Mouse (Mus musculus): ENCODE data around the gene Senp8.
"Not testable (repeated sequence)": the region's sequence is repeated elsewhere in the genome, so short reads cannot be mapped to it uniquely, and the experiment has no call there.

Gene Senp8

DNA sequence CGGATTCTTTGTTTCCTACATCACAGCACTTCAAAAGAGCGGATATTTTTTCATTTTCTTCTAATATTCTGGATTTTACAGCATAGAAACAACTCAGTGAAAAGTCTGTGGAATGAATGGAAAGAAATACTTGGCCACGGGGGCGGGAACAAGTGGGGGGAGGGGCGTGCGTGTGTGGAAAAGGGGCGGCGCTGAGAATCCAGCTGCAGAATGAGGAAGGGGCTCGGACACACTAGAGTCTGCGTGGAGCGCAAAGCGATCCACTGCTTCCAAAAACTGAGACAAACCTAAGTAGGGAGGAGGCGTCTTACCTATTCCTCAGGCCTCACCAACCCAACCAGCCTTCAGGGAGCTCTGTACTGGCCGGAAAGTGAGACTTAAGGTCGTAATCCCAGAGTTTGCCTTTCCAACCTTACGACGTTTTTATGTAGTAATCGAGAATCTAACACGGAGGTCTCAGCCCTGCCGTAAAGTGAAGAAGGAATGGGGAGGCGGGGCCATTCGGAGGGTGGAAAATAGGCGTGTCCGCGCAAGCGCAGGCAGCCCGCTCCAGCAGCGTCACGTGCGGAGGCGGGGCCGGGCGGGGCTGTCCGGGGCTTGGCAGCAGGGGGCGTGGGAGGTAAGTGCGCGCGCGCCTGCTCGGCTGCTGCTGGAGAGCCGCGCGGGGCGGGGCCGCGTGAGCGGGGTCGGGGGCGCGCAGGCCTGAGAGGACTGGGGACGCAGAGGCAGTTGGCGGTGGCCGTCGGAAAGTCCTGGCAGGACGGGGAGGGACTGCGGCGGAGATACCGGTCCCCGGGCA, at the start of gene Senp8, which contains the start of gene Myo9a:
Gene Senp8 (minus strand): TSS at position 444 of the 799 bp plus-strand sequence.
Gene Myo9a (plus strand): TSS at position 630 of the 799 bp plus-strand sequence.
- in situ Hi-C loops (cut with MboI, MseI), result no loop called here

DNA sequence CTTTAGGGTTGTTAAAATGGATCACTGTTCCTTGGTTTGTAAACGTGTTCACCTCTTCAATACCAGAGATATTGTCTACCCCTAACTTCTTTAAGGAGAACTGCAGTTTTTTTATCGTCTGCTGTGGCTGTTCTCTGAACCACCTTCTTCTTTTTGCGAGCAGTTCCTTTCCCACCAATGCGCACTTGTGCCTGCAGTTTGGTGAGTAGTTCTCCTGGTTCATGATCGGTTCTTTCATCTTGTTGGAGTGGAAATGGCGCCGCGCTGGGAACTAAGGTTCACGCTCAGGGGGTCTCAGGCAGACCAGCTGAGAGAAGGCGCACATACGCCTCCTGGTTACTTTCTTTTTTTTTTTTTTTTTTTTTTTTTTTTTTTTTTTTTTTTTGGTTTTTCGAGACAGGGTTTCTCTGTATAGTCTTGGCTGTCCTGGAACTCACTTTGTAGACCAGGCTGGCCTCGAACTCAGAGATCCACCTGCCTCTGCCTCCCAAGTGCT, 16.5 kb upstream of the Senp8 start:
- in situ Hi-C loops (cut with MboI, MseI), result not testable (repeated sequence)

DNA sequence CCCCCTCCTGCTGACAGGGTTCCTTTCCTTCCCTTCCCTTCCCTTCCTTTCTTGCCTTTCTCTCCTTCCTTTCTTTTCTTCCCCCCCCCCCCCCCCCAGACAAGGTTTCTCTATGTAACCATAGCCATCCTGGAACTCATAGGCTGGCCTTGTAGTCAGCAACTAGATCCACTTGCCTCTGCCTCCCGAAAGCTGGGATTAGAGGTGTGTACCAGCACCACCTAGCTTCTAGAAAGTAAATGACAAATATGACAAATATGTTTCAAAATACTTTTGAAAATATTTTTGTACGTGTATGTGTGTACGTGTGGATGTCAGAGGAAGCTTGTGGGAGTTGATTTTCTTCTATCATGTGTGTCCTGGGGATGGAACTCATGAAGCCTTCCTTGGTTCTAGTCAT, 10.0 kb upstream of the Senp8 start:
- in situ Hi-C loops (cut with MboI, MseI), result no loop called here

DNA sequence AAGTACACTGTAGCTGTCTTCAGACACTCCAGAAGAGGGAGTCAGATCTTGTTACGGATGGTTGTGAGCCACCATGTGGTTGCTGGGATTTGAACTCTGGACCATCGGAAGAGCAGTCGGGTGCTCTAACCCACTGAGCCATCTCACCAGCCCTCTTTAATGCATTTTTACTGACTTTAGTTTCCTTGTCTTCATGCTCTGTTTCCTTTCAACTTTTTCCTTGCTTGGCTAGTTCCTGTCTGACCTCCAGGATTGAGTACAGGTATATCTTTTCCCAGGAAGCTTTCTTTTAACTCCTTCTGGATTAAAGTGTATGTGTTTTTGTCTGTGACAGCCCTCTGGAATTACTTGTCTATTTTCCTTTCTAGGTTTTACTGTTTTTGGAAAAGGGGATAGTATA, 6.5 kb upstream of the Senp8 start:
- in situ Hi-C loops (cut with MboI, MseI), result not testable (repeated sequence)

DNA sequence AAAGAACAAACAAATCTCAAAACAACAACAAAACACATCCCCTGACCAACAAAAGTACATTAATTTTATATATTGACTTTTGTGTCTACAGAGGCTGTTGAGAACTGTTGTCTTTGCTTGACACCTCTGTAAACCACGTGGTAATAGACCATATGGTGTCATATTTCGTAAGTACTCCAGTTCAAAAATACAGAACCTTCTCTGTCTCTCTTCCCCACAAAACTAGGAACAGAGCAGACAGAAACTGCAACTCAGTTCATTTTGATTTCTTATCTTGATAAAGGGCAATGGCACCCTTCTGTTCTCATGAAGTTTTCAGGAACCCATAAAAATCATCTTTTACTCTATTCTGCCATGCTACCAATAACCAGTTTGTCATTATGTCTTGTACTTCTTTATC, 4.7 kb upstream of the Senp8 start:
- in situ Hi-C loops (cut with MboI, MseI), result no loop called here

DNA sequence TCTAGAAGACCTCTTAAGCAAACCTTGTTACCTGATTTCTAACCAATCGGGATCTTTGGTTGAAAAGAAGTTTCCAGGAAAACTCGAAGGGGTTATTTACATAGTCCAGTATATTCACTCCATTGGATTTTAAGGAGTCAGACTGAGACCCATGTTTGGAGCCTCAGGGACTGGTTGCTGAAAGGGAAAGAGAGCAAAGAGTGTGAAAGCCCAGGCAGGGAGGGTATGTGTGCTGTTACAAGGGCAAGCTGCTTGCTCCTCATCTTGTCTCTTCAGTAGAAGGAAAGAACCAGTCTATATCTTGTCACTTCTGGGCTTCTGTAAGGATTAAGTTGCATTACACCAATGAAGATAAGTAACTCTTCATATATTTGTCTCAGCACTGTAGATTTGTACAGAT, 1.5 kb upstream of the Senp8 start:
- in situ Hi-C loops (cut with MboI, MseI), result no loop called here

DNA sequence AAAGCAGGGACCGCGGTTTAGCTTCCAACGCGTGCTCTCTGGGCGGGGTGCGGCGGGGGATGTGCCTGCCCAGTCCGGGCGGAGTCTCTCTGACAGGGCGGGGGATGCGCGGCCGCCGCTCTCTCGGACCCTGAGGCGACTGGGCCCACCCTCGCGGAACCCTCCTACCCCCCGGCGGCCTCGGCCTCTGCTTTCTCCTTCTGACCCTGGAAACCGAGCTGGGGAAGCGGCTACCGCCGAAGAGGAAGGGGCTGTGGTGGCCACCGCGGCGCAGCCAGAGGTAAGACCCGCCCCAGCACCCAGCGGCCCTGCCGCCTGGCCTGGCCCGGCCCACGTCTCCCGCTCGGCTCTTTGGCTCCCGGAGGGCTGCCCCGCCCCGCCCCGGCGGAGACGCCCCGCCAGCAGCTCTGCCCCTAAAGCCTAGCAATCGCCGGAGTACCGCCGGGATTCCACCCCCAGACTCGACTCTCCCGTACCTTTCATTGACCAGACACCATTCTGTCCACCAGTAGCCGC, 614 bp upstream of the Senp8 start:
- in situ Hi-C loops (cut with MboI, MseI), result no loop called here

DNA sequence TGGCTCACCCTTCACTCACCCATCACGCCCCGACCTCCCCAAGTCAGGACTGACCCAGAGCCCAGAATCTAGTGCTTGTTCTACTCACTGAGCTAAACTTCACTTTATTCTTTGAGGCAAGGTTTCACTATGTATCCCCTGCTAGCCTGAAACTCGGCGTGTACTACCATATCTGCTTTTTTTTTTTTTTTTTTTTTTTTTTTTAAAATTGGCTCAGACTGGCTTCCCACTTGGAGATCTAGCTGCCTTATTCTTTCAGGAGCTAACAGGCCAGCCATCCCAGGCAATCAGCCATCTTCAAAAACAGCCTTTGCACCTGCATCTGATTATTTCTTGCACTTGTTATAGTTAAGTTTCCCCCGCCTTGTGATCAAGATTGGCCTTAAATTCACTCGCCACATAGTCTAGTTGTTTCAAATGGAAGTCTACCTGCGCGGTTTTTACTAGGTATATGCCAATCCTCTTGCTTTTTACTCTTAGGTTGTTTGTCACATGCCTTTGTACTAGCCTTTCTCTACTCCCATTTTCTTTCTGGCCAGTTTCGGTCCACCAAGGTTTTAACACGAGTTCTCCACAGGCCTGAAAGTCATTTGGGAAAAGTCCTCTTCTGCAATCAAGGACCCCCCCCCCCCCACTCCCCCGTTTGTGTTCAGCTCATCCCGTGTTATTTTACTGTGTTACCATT, 787 bp downstream of the Senp8 start:
- in situ Hi-C loops (cut with MboI, MseI), result no loop called here

DNA sequence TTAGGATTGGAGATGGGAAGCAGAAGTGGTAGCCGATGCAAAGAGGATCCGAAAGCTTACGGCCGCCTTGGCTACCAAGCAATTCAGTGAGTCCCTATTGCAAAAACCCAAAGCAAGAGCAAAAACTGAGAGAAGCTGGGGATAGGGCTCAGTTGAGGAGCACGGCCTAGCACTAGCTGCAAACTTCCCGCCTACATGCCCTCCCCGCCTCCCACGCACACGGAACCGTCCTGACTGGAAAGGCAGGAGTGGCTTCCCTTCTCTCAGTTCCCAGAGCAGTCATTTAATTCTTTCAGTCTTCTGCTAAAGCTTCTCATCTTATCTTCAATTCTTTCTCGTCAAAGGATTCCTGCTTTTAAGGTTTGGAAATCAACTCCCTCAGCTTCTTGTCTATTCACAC, 1.5 kb downstream of the Senp8 start:
- in situ Hi-C loops (cut with MboI, MseI), result no loop called here

DNA sequence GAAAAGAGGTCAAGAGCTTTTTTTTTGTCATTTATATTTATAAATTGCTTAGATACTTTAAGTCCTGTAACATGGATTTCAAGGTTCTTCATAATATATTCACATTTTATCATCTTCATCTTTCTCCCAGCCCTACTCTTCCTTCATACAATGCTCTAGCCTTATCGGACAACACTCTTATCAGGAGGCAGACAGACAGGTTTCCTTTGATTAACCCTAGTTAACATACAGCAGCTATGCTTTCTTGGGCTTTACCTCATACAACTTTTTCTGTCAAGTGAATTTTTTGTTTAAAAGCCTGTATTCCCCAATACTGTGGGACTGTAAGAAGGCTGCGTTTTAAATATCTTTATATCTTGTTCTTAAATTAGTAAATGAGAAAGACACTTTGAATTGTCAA, 2.1 kb downstream of the Senp8 start:
- in situ Hi-C loops (cut with MboI, MseI), result no loop called here

DNA sequence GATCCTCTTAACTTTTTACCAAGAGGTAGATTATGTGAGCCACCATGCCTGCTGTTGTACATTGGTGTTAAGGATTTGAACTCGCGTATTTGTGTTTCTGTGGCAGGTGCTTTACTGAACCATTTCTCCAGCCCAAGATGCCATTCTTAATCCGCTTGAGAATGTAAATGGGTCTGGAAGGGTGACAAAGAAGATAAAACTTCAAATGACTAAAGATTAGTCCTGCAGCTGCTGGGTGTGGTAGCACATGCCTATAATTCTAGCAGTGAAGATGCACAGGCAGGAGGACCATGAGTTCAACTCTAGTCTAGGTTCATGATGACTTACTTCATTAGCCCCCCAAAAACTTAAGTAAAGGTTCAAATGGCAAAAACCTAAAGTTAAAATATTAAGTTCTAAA, 6.6 kb downstream of the Senp8 start:
- in situ Hi-C loops (cut with MboI, MseI), result no loop called here

DNA sequence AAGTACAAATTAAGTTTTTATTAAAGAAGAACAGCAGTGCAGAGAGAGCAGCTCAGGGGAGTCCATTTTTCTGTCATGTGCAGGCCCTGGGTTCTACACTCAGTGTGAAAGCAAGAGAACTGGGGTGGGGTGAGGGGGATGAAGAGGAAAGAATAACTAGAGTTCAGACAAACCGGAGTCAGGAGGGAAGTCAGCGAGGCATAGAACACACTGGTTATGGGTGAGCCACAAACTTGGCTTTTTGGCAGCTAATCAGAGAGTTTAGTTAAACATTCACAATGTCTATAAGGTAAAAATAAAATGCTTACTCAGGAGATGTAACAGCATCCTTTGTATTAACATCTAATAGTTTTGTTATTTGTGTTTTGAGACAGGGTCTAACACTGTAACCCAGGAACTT, 9.9 kb downstream of the Senp8 start:
- in situ Hi-C loops (cut with MboI, MseI), result no loop called here

DNA sequence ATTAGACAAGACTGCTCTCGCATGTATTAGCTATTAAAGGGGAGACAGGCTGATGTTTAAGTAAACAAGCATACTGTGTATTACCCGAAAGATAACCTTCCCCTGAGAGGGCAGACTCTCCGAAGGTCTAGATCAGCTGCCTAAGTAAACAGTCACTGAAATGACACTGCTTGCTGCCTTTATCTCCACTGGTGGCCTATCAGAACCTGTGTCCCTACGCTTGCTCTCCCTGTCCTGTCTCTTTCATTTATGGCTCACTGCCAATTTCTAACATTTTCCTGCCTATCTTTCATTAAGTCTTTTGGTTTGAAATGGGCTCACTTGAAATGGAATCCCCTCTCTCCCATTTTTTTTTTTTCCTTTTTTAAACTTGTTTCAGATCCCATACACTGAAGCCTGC, 15.1 kb downstream of the Senp8 start:
- in situ Hi-C loops (cut with MboI, MseI), result no loop called here

DNA sequence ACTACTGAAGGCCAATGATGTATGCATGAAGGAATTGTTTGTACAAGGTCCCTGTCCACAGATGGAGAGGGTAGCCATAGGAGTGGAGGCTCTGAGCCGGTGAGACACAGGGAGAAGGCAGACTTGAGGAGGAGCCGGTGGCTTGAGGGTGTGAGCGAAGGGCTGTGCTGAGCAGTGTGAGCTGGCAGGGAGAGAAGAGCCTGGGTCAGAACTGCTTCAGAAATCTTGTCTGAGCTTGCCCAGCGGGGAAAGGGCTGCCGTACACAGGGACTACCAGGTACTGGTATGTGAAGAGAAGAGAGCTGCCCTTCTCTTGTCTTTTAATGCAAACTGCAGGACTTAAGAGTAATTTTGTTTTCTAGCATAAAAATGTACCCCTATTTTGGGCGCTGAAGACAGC, 17.4 kb downstream of the Senp8 start:
- in situ Hi-C loops (cut with MboI, MseI), result no loop called here

DNA sequence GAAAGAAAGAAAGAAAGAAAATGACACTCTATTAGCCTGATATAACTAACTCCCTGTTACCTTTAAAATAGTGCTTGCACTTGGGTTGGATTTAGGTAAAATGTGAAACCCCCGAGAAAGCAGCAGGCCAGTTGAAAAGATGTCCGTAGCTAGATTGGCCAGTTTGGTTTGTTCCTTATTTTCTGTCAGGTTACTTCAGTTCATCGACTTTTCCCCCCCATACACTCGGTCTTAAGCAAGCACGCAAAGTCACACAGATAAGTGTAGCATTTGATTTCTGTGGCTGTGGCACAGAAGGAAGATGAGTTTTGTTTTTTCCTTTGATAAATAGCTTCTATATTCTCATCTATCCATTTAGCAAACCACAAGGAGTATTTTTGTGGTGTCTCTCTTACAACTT, 19.4 kb downstream of the Senp8 start:
- in situ Hi-C loops (cut with MboI, MseI), result no loop called here

DNA sequence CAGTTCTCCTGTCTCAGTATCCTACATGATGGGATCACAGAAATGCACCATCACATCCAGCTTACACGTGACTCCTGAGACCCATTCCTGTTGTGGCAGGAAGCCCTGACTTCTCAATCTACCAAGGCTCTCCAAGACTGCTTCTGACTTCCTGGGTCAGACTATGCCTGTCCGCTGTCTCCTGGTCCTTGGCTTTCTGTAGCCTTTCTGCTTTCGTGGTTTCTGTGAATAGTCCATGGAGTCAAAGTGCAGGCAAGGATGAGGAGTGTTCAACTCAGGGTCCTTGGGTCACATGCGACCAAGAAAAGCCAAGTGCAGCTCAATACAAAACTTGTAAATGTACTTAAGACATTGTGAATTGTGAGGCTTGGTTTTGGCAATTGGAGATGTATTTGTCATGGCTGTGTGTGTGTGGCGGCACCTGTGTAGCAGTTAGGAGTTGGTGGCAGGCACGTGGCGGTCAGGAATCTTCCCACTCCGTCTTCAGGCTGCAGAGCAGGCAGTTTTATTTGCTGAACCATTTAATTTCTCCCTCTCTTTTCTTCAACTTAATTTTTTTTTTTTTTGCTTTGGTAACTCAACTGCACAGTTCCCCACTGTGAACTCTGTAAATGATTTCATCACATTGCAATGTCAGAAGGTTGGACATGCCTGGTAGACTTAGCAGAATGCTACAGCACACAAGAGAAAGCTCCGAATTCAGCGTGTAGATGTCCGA, 22.8 kb downstream of the Senp8 start:
- in situ Hi-C loops (cut with MboI, MseI), result no loop called here

DNA sequence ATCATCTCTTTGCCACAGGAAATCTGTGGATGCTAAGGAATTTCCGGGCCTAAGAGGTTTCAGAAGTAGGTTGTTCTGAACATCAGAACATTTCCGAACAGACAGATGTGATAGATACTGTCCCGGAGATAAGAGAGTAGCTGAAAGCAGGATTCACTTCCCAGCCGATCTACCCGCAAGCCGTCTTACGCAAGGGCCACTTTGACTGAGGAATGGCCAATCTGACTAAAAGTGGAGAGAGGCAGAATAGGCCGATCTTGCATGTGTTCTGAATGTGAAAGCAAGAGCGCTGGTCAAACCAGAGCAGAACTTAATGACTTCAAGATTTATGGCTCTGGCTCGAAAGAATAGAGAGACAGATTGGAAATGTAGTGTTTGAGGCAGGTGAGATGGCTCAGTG, 25.0 kb downstream of the Senp8 start:
- in situ Hi-C loops (cut with MboI, MseI), result no loop called here

DNA sequence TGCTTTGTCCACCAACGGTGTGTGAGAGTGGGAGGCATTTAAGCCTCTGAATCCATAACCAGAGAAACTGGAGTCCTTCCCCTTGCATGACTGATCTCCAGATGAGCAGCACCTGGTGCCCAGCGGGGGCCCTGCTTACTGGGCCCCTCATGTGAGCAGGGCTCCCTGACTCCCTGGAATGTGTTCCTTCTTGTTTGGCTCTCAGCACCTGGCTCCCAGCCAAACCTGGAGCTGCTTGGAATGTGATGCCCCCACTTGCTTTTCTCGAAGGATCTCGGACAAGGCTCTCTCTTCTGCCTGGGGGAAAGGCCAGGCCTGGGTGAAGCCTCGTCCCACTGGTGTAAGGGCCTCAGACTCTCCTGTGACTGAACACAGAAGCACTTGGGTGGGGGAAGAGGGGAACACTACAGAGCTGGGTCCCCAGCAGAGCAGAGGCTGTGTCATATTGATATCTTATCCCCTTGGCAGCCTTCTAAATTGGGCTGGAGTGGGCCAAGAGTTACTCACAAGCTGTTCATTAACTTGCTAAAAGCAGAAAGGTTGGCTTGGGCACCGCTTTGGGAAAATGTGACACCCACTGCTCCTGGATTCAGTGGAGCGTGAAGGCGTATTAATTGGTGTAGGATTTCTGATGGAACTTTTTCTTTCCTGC, 26.6 kb downstream of the Senp8 start:
- in situ Hi-C loops (cut with MboI, MseI), result loop anchor here (5.0 kb wide), 3 partner anchors 78 to 363 kb away; no protein-coding TSS in a partner anchor

DNA sequence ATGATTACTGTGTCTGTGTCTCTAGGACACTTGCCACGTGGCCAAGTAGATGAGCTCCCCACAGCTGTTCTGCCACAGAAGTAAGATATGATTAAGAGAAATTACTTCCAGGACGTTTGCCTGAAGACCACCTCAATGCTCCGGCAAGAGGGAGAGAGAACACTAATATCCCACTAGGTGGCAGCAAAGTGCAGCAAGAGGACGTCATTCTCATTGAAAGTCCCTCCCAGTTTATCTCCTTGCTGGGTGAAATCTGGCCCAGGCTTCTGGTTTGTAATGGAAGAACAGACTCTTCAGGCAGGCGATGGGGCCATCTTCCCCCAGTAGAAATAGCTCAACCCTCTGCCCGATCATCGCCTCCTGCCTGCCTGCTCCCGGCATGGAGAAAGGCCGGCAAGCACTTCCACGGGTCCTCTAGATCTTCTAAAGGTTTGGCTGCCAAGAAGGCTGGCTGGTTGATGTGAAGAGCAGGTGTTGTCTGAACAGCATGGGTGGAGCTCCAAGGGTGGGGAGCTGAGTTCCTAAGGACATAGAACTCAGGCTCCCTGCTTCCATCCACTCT, 27.3 kb downstream of the Senp8 start:
- in situ Hi-C loops (cut with MboI, MseI), result loop anchor here (5.0 kb wide), 3 partner anchors 79 to 364 kb away; no protein-coding TSS in a partner anchor

DNA sequence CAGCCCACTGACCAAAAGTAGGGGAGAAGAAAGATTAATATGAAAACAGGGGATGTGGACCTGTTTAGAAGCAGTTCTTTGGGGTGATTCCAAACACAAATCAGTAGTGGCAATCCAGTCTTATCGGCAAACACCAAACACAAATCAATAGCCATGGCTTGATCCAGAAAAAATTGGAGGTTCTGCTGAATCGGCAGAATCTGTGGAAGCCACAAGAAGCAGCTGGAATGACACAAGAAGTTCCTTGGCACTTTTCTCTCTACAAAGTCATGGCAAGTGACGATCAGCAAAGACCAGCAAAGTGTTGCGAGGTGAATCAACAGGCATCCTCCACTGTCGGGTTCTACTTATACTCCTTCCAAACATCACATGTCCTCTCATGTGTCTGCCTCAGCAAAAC, 29.4 kb downstream of the Senp8 start:
- in situ Hi-C loops (cut with MboI, MseI), result loop anchor here (5.0 kb wide), 3 partner anchors 81 to 366 kb away; no protein-coding TSS in a partner anchor

DNA sequence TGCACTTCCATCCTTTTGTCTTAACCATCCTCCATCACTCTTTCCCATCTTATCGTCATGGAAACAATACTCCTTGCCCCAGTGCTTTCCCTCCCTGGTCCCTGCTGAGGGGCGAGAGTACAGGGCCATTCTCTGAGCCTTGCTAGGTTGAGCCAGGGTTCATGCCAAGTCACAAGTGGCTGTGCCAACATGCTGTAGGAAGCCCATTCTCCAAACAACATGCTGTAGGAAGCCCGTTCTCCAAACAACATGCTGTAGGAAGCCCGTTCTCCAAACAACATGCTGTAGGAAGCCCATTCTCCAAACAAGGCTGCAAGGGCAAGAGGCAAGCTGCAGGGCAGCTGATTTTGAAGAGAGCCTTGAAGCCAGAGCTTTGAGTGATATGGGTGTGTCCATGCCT, 32.3 kb downstream of the Senp8 start:
- in situ Hi-C loops (cut with MboI, MseI), result no loop called here

Measured in regulatory T cell (primary cell).